Mouse (Mus musculus): ENCODE data around the gene Rdh16f2. TPM values are rescaled to one million over a fixed set of nuclear protein-coding genes. Genes with fewer than 3 reads are reported as not detected.
"Not testable (repeated sequence)": the region's sequence is repeated elsewhere in the genome, so short reads cannot be mapped to it uniquely, and the experiment has no call there.

Rdh16f2 gene
- polyA plus RNA-seq, 1 experiment from 2014 or later: not detected

GRCm38 (mm10) chr10:127907386-127907951, 41.2 kb downstream of the Rdh16f2 start:
- ATAC-seq: no peak

GRCm38 (mm10) chr10:127915578-127915977, 49.3 kb downstream of the Rdh16f2 start:
- Histone ChIP-seq H3K4me1 (ENCODE audit: insufficient read depth, low read depth, low read length) (no peaks in the 10 kb centered on the region), H3K27ac (ENCODE audit: low read length) (no peak overlapping the region), H3K9me3 (ENCODE audit: low read length) (no peaks in the 10 kb centered on the region), H3K36me3 (ENCODE audit: insufficient read depth, low read length) (no peaks in the 10 kb centered on the region), H3K4me2 (replicated peaks; ENCODE audit: low read depth, low read length) (no peak overlapping the region), H3K9ac (replicated peaks; ENCODE audit: low read depth) (no peak overlapping the region), H3K4me3 (ENCODE audit: low read depth, low read length) (no peak overlapping the region), H3K27me3 (replicated peaks; ENCODE audit: insufficient read depth, low read length) (no peaks in the 10 kb centered on the region)
- 78% methylated on average over 1 of the region's 1 CpGs for WGBS
- DNase-seq (ENCODE audit: low spot score) (no peak), ATAC-seq (no peak)
- no peak for TF ChIP-seq CTCF (IDR thresholded peaks at IDR 0.05)
- TF ChIP-seq EP300 (IDR thresholded peaks at IDR 0.05): no peak

More at GRCm38 (mm10) chr10:127907386-127907951, 41.2 kb downstream of the Rdh16f2 start:
- DNase-seq (ENCODE audit: low spot score): no peak
- H3K27me3 ChIP-seq (replicated peaks; ENCODE audit: insufficient read depth, low read length): no peaks in the 10 kb centered on the region
- TF ChIP-seq CTCF (IDR thresholded peaks at IDR 0.05): no peak
- TF ChIP-seq EP300 (IDR thresholded peaks at IDR 0.05): no peak
- H3K9ac ChIP-seq (replicated peaks; ENCODE audit: low read depth): no peak overlapping the region
- no peaks in the 10 kb centered on the region for H3K36me3 ChIP-seq (ENCODE audit: insufficient read depth, low read length)
- no peak overlapping the region for H3K27ac ChIP-seq (ENCODE audit: low read length)
- H3K4me2 ChIP-seq (replicated peaks; ENCODE audit: low read depth, low read length): no peak overlapping the region
- no peak overlapping the region for H3K4me3 ChIP-seq (ENCODE audit: low read depth, low read length)
- no peaks in the 10 kb centered on the region; the same call in 1 of the 2 replicates for H3K4me1 ChIP-seq (ENCODE audit: insufficient read depth, low read depth, low read length)
- H3K9me3 ChIP-seq (ENCODE audit: low read length): no peaks in the 10 kb centered on the region

GRCm38 (mm10) chr10:127917183-127917582, 50.9 kb downstream of the Rdh16f2 start:
- not testable (repeated sequence) for H3K9ac ChIP-seq (replicated peaks; ENCODE audit: low read depth); DNase-seq (ENCODE audit: low spot score); H3K4me2 ChIP-seq (replicated peaks; ENCODE audit: low read depth, low read length); H3K36me3 ChIP-seq (ENCODE audit: insufficient read depth, low read length); ATAC-seq; H3K27me3 ChIP-seq (replicated peaks; ENCODE audit: insufficient read depth, low read length); H3K9me3 ChIP-seq (ENCODE audit: low read length); H3K4me1 ChIP-seq (ENCODE audit: insufficient read depth, low read depth, low read length); H3K27ac ChIP-seq (ENCODE audit: low read length); H3K4me3 ChIP-seq (ENCODE audit: low read depth, low read length)
- 86% methylated on average over 3 of the region's 3 CpGs for WGBS

GRCm38 (mm10) chr10:127917651-127918050, 51.4 kb downstream of the Rdh16f2 start:
- H3K4me3 ChIP-seq (ENCODE audit: low read depth, low read length): no peak overlapping the region
- DNase-seq (ENCODE audit: low spot score): no peak
- 90% methylated on average over 5 of the region's 5 CpGs for WGBS
- TF ChIP-seq CTCF (IDR thresholded peaks at IDR 0.05): no peak
- TF ChIP-seq EP300 (IDR thresholded peaks at IDR 0.05): no peak
- no peak for ATAC-seq
- no peak overlapping the region for H3K27ac ChIP-seq (ENCODE audit: low read length)
- no peaks in the 10 kb centered on the region for H3K4me1 ChIP-seq (ENCODE audit: insufficient read depth, low read depth, low read length)
- no peaks in the 10 kb centered on the region for H3K36me3 ChIP-seq (ENCODE audit: insufficient read depth, low read length)
- H3K9ac ChIP-seq (replicated peaks; ENCODE audit: low read depth): no peak overlapping the region
- H3K9me3 ChIP-seq (ENCODE audit: low read length): no peaks in the 10 kb centered on the region
- no peaks in the 10 kb centered on the region for H3K27me3 ChIP-seq (replicated peaks; ENCODE audit: insufficient read depth, low read length)
- H3K4me2 ChIP-seq (replicated peaks; ENCODE audit: low read depth, low read length): no peak overlapping the region

- Histone ChIP-seq H3K4me1 (ENCODE audit: insufficient read depth, low read depth, low read length) (no peaks in the 10 kb centered on the region), H3K9me3 (ENCODE audit: low read length) (no peaks in the 10 kb centered on the region), H3K4me2 (replicated peaks; ENCODE audit: low read depth, low read length) (no peak overlapping the region), H3K27ac (ENCODE audit: low read length) (no peak overlapping the region), H3K27me3 (replicated peaks; ENCODE audit: insufficient read depth, low read length) (no peaks in the 10 kb centered on the region), H3K9ac (replicated peaks; ENCODE audit: low read depth) (no peak overlapping the region), H3K4me3 (ENCODE audit: low read depth, low read length) (no peak overlapping the region), H3K36me3 (ENCODE audit: insufficient read depth, low read length) (no peaks in the 10 kb centered on the region)
- ATAC-seq (no peak), DNase-seq (ENCODE audit: low spot score) (no peak)
- 64% methylated on average over 1 of the region's 1 CpGs for WGBS
- TF ChIP-seq EP300 (IDR thresholded peaks at IDR 0.05) (no peak), CTCF (IDR thresholded peaks at IDR 0.05) (no peak)
Measured at GRCm38 (mm10) chr10:127922241-127922640, 56.0 kb downstream of the Rdh16f2 start.

GRCm38 (mm10) chr10:127923024-127923423, 56.8 kb downstream of the Rdh16f2 start:
- Histone ChIP-seq H3K27me3 (replicated peaks; ENCODE audit: insufficient read depth, low read length) (no peaks in the 10 kb centered on the region), H3K9ac (replicated peaks; ENCODE audit: low read depth) (no peak overlapping the region), H3K36me3 (ENCODE audit: insufficient read depth, low read length) (no peaks in the 10 kb centered on the region), H3K4me2 (replicated peaks; ENCODE audit: low read depth, low read length) (no peak overlapping the region), H3K27ac (ENCODE audit: low read length) (no peak overlapping the region), H3K4me3 (ENCODE audit: low read depth, low read length) (no peak overlapping the region), H3K4me1 (ENCODE audit: insufficient read depth, low read depth, low read length) (no peaks in the 10 kb centered on the region), H3K9me3 (ENCODE audit: low read length) (no peaks in the 10 kb centered on the region)
- DNase-seq (ENCODE audit: low spot score): no peak
- TF ChIP-seq CTCF (IDR thresholded peaks at IDR 0.05): no peak
- TF ChIP-seq EP300 (IDR thresholded peaks at IDR 0.05): no peak
- 87% methylated on average over 8 of the region's 8 CpGs for WGBS
- no peak for ATAC-seq
